Mouse (Mus musculus) embryonic facial prominence, embryonic 14.5 days (tissue): ENCODE results near the gene Macrod2. TPM values are rescaled to one million over a fixed set of nuclear protein-coding genes. Genes with fewer than 3 reads are reported as not detected.

Experiments
- polyA plus RNA-seq: library from polyadenylated mRNA; unstranded; fragments of >200 nt; fragmentation: Nextera tagmentation; extraction: Ambion mirVana; gene quantifications from 2 replicates; pipeline ENCODE4 v1.2.1, GENCODE M21; 2014

The Macrod2 gene
- polyA plus RNA-seq, 1 experiment from 2014 or later = 29.2 TPM

Other genes with a start within 250 kb of the Macrod2 start
- not detected in 2 replicates for gene Gm17374, start 243.3 kb upstream of the Macrod2 start, polyA plus RNA-seq
- 17.8 and 20.8 TPM in 2 replicates for gene Esf1, start 224.7 kb upstream of the Macrod2 start, polyA plus RNA-seq
- gene Ndufaf5, start 224.7 kb upstream of the Macrod2 start, polyA plus RNA-seq = 22.5 and 26.9 TPM in 2 replicates
- gene Sel1l2, start 5.6 kb upstream of the Macrod2 start, polyA plus RNA-seq = not detected in 2 replicates